Mouse (Mus musculus): ENCODE results near the gene Fam180a. TPM values are rescaled to one million over a fixed set of nuclear protein-coding genes. Genes with fewer than 3 reads are reported as not detected.

Fam180a gene
- polyA plus RNA-seq, 1 experiment from 2014 or later: 0.17 TPM

DNA sequence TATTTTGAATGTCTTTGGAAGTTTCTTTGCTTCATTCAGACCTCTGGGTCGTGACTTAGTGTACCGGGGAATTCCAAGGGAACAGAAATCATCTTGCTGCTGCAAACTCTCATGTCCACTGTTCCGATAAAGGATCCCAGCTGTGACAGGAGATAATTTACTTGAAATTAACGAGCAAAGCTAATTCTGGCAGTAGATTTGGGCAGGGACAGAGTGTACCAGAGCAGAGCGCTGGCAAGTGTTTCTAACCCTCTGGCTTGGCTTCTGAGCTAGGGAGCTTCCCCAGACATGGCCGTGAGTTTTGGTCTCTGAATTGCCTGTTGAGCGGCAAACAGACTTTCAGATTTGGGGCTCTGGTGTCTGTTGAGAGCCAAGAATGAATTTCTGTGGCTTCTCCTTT lies 23.8 kb upstream of the Fam180a start:
- Histone ChIP-seq H3K4me2 (no peak overlapping the region), H3K27ac (replicated peaks) (no peak overlapping the region), H3K27me3 (no peaks in the 10 kb centered on the region), H3K9me3 (replicated peaks) (no peaks in the 10 kb centered on the region), H3K36me3 (replicated peaks) (no peaks in the 10 kb centered on the region), H3K4me1 (replicated peaks) (peaks cover 16% of the 10 kb centered on the region), H3K4me3 (replicated peaks) (no peak overlapping the region), H3K9ac (no peak overlapping the region)
- ATAC-seq (ENCODE audit: insufficient read depth): no peak
- 61% methylated on average over 7 of the region's 7 CpGs for WGBS (ENCODE audit: insufficient replicate concordance)

DNA sequence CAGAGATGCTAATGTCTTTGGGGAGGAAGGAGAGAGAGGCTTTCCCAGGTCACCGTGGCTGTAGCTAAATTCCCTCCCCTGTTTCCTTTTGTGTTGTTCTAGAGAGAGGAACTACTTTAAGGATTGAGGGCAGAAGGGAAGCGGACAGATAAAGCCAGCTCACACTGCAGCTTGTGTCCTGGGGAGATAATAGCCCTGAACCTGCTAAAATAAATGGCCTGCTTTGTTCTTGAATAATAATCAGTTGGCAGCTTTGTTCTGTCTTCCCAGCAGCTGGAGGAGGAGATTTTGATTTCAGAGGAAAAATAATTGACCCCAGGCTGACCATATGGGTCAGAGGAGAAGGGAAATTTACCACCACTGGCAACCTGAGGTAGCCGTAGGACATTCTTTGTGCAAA lies 12.7 kb upstream of the Fam180a start:
- H3K4me3 ChIP-seq (replicated peaks): no peak overlapping the region
- no peaks in the 10 kb centered on the region for H3K27me3 ChIP-seq
- no peaks in the 10 kb centered on the region for H3K9me3 ChIP-seq (replicated peaks)
- H3K4me2 ChIP-seq: no peak overlapping the region
- no peaks in the 10 kb centered on the region for H3K36me3 ChIP-seq (replicated peaks)
- H3K4me1 ChIP-seq (replicated peaks): peaks cover 1% of the 10 kb centered on the region; the same call in 1 of the 2 replicates
- WGBS (ENCODE audit: insufficient replicate concordance): 23% methylated on average over 3 of the region's 3 CpGs
- ATAC-seq (ENCODE audit: insufficient read depth): no peak
- no peak overlapping the region for H3K9ac ChIP-seq
- no peak overlapping the region for H3K27ac ChIP-seq (replicated peaks)

DNA sequence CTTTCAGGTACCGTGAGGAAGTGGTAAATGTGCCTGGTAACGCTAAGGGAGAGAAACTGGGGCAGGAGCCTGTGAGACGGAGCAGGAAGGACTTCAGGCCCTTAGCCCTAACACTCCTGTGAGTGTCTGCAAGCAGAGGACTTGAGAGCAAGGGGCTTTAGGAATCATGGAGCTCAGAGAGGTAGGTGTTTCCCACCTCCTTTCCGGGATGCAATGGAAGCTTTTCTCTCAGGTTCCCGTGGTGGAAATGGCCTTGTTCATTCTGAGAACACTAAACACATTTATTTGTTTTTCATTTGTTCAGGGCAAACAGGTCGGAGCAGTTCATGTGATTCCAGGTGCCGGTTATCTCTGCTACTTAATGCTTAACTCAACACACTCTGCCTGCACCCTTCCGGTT lies 11.9 kb upstream of the Fam180a start:
- Histone ChIP-seq H3K27ac (replicated peaks) (no peak overlapping the region), H3K36me3 (replicated peaks) (no peaks in the 10 kb centered on the region)
- WGBS (ENCODE audit: insufficient replicate concordance): 57% methylated on average over 8 of the region's 8 CpGs

DNA sequence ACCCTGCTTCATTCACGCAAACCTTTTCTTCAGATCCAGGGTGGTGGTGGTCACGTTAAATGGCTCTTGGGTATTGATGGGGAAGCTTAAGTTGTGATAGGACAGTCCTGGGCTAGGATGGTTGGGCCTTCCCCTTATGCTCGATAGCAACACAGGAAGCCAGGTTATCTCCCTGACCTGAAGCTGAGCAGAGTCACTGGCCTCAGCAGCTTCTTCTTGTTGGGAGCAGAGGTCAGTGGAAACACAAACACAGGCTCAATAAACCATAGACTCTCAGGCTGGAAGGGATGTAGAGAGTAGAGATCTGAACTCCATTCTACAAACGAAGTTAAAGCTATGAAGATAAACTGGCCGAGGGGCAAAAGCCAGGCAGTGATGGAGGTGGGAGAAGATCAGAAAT lies 9.5 kb upstream of the Fam180a start:
- Histone ChIP-seq H3K9ac (no peak overlapping the region), H3K27me3 (no peaks in the 10 kb centered on the region), H3K4me3 (replicated peaks) (no peak overlapping the region), H3K4me1 (replicated peaks) (peaks cover 2% of the 10 kb centered on the region; the same call in 1 of the 2 replicates), H3K9me3 (replicated peaks) (no peaks in the 10 kb centered on the region), H3K4me2 (no peak overlapping the region), H3K27ac (replicated peaks) (no peak overlapping the region), H3K36me3 (replicated peaks) (no peaks in the 10 kb centered on the region)
- 35% methylated on average over 5 of the region's 5 CpGs for WGBS (ENCODE audit: insufficient replicate concordance)
- ATAC-seq (ENCODE audit: insufficient read depth): peak; percentile 44; the same call in 1 of the 2 replicates

More for the DNA sequence above, 11.9 kb upstream of the Fam180a start:
- no peaks in the 10 kb centered on the region for H3K9me3 ChIP-seq (replicated peaks)
- peaks cover 2% of the 10 kb centered on the region; the same call in 1 of the 2 replicates for H3K4me1 ChIP-seq (replicated peaks)
- no peak for ATAC-seq (ENCODE audit: insufficient read depth)
- H3K9ac ChIP-seq: no peak overlapping the region
- H3K4me2 ChIP-seq: no peak overlapping the region
- no peak overlapping the region for H3K4me3 ChIP-seq (replicated peaks)
- no peaks in the 10 kb centered on the region for H3K27me3 ChIP-seq

DNA sequence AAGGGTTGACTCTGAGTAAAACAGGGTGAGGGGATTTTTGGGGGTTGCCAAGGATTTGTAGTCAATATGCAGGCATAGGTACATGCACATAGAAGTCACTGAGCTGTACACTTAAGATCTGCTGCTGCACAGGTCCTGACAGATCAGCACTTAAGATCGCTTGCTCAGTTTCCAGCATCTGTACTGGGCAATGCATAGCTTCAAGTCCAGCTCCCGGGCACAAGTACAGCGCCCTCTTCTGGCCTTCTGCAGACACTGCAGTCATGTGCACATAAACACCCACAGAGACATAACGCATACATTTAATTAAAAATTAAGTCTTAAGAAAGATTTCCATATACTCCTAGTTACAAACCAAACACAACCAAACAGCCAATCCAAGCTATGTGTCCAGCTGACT lies 8.3 kb upstream of the Fam180a start:
- WGBS (ENCODE audit: insufficient replicate concordance): 60% methylated on average over 4 of the region's 4 CpGs
- H3K4me1 ChIP-seq (replicated peaks): peaks cover 2% of the 10 kb centered on the region; the same call in 1 of the 2 replicates
- H3K4me2 ChIP-seq: no peak overlapping the region
- H3K36me3 ChIP-seq (replicated peaks): no peaks in the 10 kb centered on the region
- no peak overlapping the region for H3K4me3 ChIP-seq (replicated peaks)
- H3K27ac ChIP-seq (replicated peaks): no peak overlapping the region
- no peak for ATAC-seq (ENCODE audit: insufficient read depth)
- no peaks in the 10 kb centered on the region for H3K27me3 ChIP-seq
- H3K9me3 ChIP-seq (replicated peaks): no peaks in the 10 kb centered on the region
- no peak overlapping the region for H3K9ac ChIP-seq

DNA sequence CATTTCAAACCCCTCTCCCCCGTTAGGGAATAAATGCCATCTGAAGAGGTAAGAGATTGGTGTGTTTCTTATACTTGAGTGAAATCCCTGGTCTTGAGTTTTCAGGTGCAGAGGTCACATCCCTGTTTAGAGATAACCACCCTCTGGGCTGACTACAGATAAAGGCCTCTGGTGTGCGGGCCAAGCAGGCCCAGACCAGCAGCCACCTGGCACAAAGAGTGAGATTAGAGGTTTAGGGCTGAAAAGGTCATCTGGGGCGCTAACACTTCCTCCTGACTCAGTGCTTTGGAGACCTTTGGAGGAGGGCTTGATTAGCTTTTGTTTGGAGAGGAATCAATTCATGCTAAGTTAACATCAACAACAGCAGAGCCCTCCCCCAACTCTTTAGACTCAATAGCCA lies 7.7 kb upstream of the Fam180a start:
- Histone ChIP-seq H3K4me3 (replicated peaks) (no peak overlapping the region), H3K9ac (no peak overlapping the region), H3K36me3 (replicated peaks) (no peaks in the 10 kb centered on the region), H3K4me1 (replicated peaks) (peaks cover 2% of the 10 kb centered on the region; the same call in 1 of the 2 replicates), H3K27ac (replicated peaks) (no peak overlapping the region), H3K27me3 (no peaks in the 10 kb centered on the region), H3K9me3 (replicated peaks) (no peaks in the 10 kb centered on the region), H3K4me2 (no peak overlapping the region)
- ATAC-seq (ENCODE audit: insufficient read depth): no peak
- WGBS (ENCODE audit: insufficient replicate concordance): 34% methylated on average over 3 of the region's 3 CpGs

DNA sequence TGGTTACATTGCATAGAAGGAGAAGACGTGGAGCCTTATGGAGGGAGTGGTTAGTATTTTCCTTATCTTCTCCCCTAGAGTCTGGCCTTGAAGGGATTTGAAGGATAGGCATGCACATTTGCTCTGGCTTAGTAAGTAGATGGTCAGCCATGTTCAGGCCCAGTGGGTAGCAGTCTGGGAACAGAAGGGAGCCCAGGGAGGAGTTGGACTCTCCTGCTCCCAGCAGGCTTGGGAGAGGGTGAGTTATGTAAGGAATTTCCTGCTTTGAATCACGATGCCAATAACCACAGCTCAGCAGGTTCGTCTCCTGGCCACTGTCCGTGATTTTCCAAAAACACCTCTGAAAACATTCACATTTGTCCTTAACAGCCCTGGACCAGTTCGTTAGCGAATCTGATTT lies 4.9 kb upstream of the Fam180a start:
- WGBS (ENCODE audit: insufficient replicate concordance): 45% methylated on average over 6 of the region's 6 CpGs
- ATAC-seq (ENCODE audit: insufficient read depth): no peak

DNA sequence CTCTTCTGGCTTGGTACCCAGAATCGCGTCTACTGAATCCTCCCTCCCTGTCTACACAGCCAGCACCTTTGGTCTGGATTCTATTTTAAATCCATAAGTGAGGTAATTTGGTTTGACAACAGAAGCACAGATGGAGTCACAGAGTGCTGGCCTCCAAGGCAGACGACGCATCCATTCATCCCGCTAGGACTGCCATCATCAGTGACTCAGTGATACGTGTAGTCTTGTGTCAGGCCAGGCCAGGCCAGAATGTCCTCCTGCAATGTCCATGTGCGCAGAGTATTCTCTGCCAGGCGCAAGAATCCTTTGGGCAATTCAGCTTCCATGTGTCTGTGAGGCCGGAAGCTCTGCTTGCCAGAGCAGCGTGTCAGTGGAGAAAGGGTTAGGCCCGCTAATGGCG lies 4.0 kb upstream of the Fam180a start:
- ATAC-seq (ENCODE audit: insufficient read depth): no peak
- H3K4me1 ChIP-seq (replicated peaks): peaks cover 2% of the 10 kb centered on the region; the same call in 1 of the 2 replicates
- H3K4me3 ChIP-seq (replicated peaks): no peak overlapping the region
- H3K27me3 ChIP-seq: no peaks in the 10 kb centered on the region
- no peaks in the 10 kb centered on the region for H3K36me3 ChIP-seq (replicated peaks)
- WGBS (ENCODE audit: insufficient replicate concordance): 86% methylated on average over 12 of the region's 12 CpGs
- H3K27ac ChIP-seq (replicated peaks): no peak overlapping the region
- H3K9me3 ChIP-seq (replicated peaks): no peaks in the 10 kb centered on the region
- H3K9ac ChIP-seq: no peak overlapping the region
- H3K4me2 ChIP-seq: no peak overlapping the region

More for the DNA sequence above, 4.9 kb upstream of the Fam180a start:
- no peaks in the 10 kb centered on the region for H3K36me3 ChIP-seq (replicated peaks)
- peaks cover 2% of the 10 kb centered on the region; the same call in 1 of the 2 replicates for H3K4me1 ChIP-seq (replicated peaks)
- H3K4me3 ChIP-seq (replicated peaks): no peak overlapping the region
- H3K9me3 ChIP-seq (replicated peaks): no peaks in the 10 kb centered on the region
- no peaks in the 10 kb centered on the region for H3K27me3 ChIP-seq
- H3K27ac ChIP-seq (replicated peaks): no peak overlapping the region
- H3K9ac ChIP-seq: no peak overlapping the region
- H3K4me2 ChIP-seq: no peak overlapping the region

DNA sequence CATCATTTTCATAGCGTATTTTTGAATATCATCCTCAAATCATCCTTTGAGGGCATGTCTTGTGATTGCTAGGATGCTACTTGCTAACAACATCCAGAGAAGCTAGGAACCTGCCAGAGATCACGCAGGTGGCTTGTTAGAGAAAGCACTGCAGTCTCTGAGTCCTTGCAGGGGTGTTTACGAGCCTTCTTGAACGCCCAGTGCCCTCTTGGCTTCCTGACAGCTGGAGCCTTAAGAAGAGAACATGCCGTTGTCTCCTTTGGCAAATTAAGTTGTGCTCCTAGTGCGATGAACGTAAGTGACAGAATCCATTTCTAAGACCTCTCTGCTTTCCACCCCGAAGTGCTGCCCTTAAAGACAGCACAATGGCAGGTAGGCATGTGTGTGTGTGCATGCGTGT lies 1.6 kb downstream of the Fam180a start:
- Histone ChIP-seq H3K4me2 (no peak overlapping the region), H3K27me3 (no peaks in the 10 kb centered on the region), H3K36me3 (replicated peaks) (no peaks in the 10 kb centered on the region), H3K27ac (replicated peaks) (no peak overlapping the region), H3K9ac (no peak overlapping the region), H3K4me1 (replicated peaks) (peaks cover 12% of the 10 kb centered on the region; the same call in 1 of the 2 replicates), H3K4me3 (replicated peaks) (no peak overlapping the region), H3K9me3 (replicated peaks) (no peaks in the 10 kb centered on the region)
- WGBS (ENCODE audit: insufficient replicate concordance): 65% methylated on average over 9 of the region's 9 CpGs
- no peak for ATAC-seq (ENCODE audit: insufficient read depth)

DNA sequence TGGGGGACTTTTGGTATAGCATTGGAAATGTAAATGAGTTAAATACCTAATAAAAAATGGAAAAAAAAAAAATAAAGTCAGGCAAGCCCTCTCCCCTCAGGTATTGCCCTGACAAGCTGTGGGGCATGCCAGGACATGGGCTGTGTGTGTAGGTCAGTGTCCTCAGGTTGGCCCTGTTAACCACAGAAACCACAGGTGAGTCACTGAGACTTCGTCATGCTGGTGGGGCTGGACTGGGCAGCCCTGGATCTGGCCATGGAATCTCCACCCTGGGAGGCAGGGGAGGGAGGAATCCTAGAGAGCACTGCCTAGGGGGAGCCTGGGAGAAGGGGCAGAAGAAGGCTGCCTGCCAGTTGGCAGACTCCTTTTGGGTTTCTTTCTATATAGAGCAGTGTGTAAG lies 2.9 kb downstream of the Fam180a start:
- H3K4me3 ChIP-seq (replicated peaks): no peak overlapping the region
- H3K4me2 ChIP-seq: no peak overlapping the region
- WGBS (ENCODE audit: insufficient replicate concordance): 29% methylated on average over 1 of the region's 1 CpGs
- no peak overlapping the region for H3K27ac ChIP-seq (replicated peaks)
- no peaks in the 10 kb centered on the region for H3K36me3 ChIP-seq (replicated peaks)
- no peaks in the 10 kb centered on the region for H3K27me3 ChIP-seq
- no peak overlapping the region for H3K9ac ChIP-seq
- H3K9me3 ChIP-seq (replicated peaks): no peaks in the 10 kb centered on the region
- H3K4me1 ChIP-seq (replicated peaks): peaks cover 12% of the 10 kb centered on the region; the same call in 1 of the 2 replicates
- ATAC-seq (ENCODE audit: insufficient read depth): no peak

DNA sequence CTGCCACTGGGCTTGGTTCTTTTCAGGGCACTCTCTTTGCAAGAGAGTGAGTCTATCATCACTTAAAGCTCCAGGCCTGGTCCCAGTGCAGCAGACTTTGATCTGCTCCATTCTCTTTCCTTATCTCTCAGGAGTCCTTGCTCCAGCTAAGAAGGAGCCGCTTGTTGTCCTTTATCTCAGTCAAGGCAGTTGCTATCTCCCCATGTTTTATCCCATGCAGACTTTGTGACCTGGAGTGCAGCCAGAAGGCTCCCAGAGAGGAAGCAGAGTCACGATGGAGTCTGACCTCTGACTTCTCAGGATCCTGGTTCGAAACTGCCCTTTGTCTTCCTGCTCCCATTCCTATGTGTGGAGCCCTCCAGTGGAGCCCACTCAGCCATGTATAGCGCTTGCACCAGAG lies 4.8 kb downstream of the Fam180a start:
- 38% methylated on average over 4 of the region's 4 CpGs for WGBS (ENCODE audit: insufficient replicate concordance)
- H3K9ac ChIP-seq: no peak overlapping the region

DNA sequence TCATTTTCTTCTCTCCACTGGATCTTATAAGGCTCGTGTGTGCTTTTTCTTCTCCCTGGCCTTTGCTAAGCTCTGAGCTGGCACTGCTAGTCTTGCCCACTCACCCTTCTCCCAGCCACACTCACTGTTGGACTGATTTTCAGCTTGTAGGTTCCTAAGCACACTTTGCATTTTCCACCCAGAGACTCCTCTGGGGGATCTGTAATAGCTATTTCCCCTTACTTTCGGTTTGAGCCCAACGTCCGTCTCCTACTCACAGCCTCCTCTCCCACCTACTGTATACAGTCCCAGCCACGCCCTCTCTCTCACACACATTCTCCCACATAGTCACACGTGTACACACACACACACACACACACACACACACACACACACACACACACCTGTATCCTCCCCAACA lies 6.1 kb downstream of the Fam180a start:
- no peaks in the 10 kb centered on the region for H3K9me3 ChIP-seq (replicated peaks)
- 56% methylated on average over 6 of the region's 6 CpGs for WGBS (ENCODE audit: insufficient replicate concordance)
- no peaks in the 10 kb centered on the region for H3K36me3 ChIP-seq (replicated peaks)
- H3K27ac ChIP-seq (replicated peaks): no peak overlapping the region
- no peak overlapping the region for H3K4me2 ChIP-seq
- peaks cover 12% of the 10 kb centered on the region; the same call in 1 of the 2 replicates for H3K4me1 ChIP-seq (replicated peaks)
- H3K4me3 ChIP-seq (replicated peaks): no peak overlapping the region
- no peaks in the 10 kb centered on the region for H3K27me3 ChIP-seq
- no peak for ATAC-seq (ENCODE audit: insufficient read depth)
- no peak overlapping the region for H3K9ac ChIP-seq

More for the DNA sequence above, 4.8 kb downstream of the Fam180a start:
- Histone ChIP-seq H3K9me3 (replicated peaks) (no peaks in the 10 kb centered on the region), H3K4me1 (replicated peaks) (peaks cover 12% of the 10 kb centered on the region; the same call in 1 of the 2 replicates), H3K4me2 (no peak overlapping the region), H3K27me3 (no peaks in the 10 kb centered on the region), H3K4me3 (replicated peaks) (no peak overlapping the region), H3K36me3 (replicated peaks) (no peaks in the 10 kb centered on the region), H3K27ac (replicated peaks) (no peak overlapping the region)
- ATAC-seq (ENCODE audit: insufficient read depth): peak; percentile 52

All from liver, embryonic 15.5 days (tissue).